Mouse (Mus musculus) liver (tissue): ENCODE data around the gene Gli1.
A peak's percentile ranks its signal among the peaks of the same experiment; 100 is the strongest.

Experiments
- DNase-seq: peaks from one replicate; pipeline ENCODE4 v3.0.0-alpha.2; 2020; ENCODE audit warnings: mixed read lengths

Gene Gli1

DNA sequence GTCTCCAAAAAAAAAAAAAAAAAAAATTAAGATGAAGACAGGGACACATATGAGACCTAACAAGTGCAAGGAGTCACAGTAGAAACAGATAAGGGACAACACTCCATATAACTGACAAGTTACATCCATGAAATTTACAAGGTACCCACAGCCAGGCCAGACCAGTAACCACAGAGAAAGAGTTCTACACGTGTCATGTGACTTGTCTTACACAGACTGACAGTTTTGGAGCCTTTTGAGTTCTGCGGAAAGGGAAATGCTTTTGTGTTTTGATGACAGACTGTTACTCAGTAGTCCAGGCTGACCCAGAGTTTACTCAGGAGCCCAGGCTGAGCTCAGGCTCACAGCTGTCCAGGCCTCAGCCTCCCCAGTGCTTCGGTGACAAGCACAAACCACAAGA, 1.3 kb upstream of the Gli1 start:
- no peak for DNase-seq

- no peak for DNase-seq
Observed at GRCm38 (mm10) chr10:127341360-127341690, 449 bp downstream of the Gli1 start.

GRCm38 (mm10) chr10:127340577-127341359, 1.0 kb downstream of the Gli1 start:
- no peak for DNase-seq

GRCm38 (mm10) chr10:127339683-127340576, 1.8 kb downstream of the Gli1 start:
- DNase-seq = peak; percentile 69

- peak; percentile 84 for DNase-seq
Observed at GRCm38 (mm10) chr10:127338930-127339682, 2.7 kb downstream of the Gli1 start.

GRCm38 (mm10) chr10:127337536-127338099, 4.2 kb downstream of the Gli1 start:
- no peak for DNase-seq

DNA sequence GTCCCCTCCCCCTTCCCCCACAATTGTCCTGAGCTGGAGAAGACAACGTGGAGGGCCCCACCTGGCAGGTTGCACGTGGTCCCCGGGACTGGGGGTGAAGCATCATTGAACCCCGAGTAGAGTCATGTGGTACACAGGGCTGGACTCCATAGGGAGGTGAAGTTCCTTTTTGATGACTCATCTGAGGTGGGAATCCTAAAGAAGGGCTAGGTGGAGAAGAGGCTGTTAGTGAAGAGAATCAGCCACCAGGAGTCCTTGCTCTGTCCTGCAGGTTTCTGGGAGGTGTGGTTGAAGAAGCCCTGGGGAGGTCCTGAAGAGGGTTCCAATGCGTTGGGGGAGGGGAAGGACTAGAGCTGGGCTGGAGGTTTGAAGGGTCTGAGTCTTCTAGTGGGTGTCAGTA, 4.8 kb downstream of the Gli1 start:
- DNase-seq = no peak

DNA sequence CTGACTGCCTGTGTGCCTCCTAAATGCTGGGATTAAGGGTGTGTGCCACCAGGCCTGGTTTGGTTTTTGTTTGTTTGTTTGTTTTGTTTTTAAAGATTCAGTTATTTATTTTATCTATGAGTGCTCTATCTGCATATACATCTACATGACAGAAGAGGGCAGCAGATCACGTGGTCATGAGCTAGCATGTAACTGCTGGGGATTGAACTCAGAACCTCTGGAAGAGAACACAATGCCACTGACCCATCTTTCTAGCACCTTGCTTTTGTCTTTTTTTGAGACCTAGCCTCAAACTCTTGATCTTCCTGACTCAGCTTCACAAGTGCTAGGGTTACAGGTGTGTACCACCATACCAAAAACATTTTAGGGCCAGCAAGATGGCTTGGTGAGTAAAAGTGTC, 6.5 kb downstream of the Gli1 start:
- DNase-seq = no peak

GRCm38 (mm10) chr10:127333152-127333551, 8.6 kb downstream of the Gli1 start:
- DNase-seq = no peak

DNA sequence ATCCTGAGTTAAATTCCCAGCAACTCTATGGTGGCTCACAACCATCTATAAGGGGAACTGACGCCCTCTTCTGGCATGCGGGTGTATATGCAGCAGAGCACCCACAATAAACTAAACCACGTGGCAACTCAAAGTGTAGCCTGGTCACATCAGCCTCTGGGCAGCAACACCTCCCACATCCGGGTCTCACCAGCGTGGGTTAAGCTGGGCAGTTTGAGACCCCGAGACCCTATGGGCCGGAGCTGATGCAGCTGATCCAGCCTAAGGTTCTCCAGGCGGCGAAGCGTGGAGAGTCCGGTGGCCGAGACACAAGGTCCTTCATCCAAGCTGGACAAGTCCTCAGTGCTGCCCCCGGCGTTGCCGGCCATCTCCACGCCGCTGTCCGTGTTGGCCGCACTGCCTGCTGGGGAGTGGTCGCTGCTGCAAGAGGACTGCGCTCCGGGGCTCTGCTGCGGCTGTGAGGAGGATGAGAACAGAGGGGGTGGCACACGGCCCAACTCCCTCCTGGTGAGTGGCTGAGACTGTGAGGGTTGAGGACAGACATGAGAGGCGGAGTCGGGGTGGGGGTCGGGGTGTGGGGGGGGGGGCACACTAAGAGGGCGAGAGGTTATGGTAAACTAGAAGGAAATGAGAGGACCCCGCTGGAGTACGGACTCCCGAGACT, 9.4 kb downstream of the Gli1 start:
- DNase-seq = no peak

GRCm38 (mm10) chr10:127330212-127330611, 11.6 kb downstream of the Gli1 start:
- no peak for DNase-seq

DNA sequence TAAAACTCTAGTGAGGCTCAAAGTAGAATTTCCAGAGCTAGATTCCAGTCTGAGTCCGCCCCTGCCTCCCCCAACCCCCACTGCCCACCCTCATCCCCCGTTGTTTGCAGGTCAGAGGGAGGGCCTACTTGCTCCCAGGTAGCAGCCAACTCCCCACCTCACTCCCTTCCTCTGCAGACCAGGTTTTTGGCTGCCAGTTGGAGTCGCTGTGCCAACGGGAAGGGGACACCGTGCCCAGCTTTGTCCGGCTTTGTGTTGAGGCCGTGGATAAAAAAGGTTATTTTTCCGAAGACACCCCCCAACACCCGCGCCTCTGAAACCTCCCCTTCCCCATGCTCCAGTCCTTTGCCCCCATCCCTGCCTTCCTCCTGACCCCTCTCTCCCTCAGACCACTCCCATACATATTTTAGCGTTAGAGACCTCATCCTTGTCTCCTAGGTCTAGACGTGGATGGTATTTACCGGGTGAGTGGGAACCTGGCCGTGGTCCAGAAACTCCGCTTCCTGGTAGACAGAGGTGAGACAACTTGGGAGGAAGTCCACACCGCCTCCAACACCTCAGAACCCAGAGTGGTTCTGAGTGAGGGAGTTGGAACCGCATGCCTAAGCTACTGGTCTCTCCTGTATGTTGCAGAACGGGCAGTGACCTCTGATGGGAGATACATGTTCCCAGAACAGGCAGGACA, 14.2 kb downstream of the Gli1 start:
- no peak for DNase-seq

- no peak for DNase-seq
Observed at GRCm38 (mm10) chr10:127326828-127327227, 14.9 kb downstream of the Gli1 start.

- DNase-seq = peak; percentile 63
Observed at GRCm38 (mm10) chr10:127326017-127326801, 15.6 kb downstream of the Gli1 start.

DNA sequence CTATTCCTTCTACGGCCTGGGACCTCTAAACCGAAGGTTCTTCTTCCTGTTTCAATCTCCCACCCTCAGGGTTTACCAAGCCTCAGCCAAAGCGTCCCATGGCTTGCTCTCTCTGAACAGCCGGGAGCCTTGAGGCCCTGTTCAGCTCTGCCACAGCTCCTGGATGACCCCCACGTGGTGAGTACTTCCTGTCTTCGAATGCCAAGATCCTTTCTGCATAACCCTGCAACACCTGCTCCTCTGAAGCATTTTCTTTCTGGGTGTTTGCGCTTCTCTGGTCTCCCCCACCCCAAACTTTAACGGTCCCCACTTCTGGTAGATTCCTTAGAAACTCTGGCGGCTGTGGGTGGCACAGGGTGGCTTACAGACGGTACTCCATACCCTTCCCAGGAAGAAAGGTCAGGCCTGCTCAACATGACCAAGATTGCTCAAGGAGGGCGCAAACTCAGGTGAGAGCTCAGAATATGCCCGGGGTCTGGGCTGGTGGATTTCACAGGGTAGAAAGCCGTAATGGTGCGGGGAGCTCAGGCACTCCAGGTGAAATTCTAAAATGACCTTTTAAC, 16.2 kb downstream of the Gli1 start:
- DNase-seq = no peak

- peak; percentile 79 for DNase-seq
Observed at GRCm38 (mm10) chr10:127324495-127324894, 17.3 kb downstream of the Gli1 start.

GRCm38 (mm10) chr10:127323131-127323855, 18.5 kb downstream of the Gli1 start:
- peak; percentile 40 for DNase-seq

GRCm38 (mm10) chr10:127322669-127323068, 19.1 kb downstream of the Gli1 start:
- no peak for DNase-seq

DNA sequence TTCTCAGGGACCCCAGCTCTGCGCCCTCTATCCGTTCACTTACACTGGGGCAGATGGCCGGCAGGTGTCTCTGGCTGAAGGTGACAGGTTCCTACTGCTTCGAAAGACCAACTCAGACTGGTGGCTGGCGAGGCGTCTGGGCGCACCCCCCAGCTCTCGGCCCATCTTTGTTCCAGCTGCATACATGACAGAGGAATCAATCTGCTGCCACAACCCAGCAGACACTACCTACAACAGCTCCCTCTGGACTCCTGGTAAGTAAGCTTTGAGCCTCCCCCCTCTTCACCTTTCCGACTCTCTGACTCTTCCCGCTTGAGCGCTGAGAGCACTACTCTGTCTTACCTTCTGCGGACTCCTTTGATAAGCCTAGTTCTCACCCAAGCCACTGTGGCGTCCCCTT, 19.6 kb downstream of the Gli1 start:
- DNase-seq = no peak

DNA sequence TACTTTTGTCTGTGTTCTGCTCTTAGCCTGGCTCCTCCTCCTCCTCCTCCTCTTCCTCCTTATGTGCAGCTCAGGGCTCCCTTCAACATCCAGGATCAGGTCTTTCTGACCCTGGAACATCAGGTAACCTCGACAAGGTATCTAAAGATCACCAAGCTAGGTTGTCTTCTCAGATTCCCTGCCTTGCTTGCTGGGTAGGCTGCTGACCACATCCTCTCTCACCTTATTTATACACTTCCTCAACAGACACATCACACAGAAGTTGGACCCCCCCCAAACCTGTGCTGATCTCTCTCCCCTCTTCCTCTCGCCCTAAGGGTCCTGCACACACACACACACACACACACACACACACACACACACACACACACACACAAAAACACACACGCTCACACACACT, 20.2 kb downstream of the Gli1 start, which contains the start of gene Arhgap9:
Gene Arhgap9 (plus strand): TSS at position 344 of the 400 bp plus-strand sequence.
- no peak for DNase-seq
